Mouse (Mus musculus) stomach, embryonic 16.5 days (tissue): ENCODE results near the gene Man2b2. TPM values are rescaled to one million over a fixed set of nuclear protein-coding genes. Genes with fewer than 3 reads are reported as not detected.
"Not testable (repeated sequence)": the region's sequence is repeated elsewhere in the genome, so short reads cannot be mapped to it uniquely, and the experiment has no call there.

Source experiments
- ATAC-seq: fragments of 200-750 bp; cut with Nextera tagmentation; 2 replicates; pipeline ENCODE4 v1.8.0; 2017; ENCODE audit warnings: moderate number of reproducible peaks, moderate TSS enrichment; ENCODE audit not compliant: insufficient read depth, low FRiP score
- H3K27ac ChIP-seq: fragments of 300-500 bp; sonication (generic); 2 replicates; pipeline ENCODE4 v1.5.1; 2014; ENCODE audit warnings: low read length
- H3K27me3 ChIP-seq: fragments of 300-500 bp; sonication (generic); 2 replicates; pipeline ENCODE4 v1.6.1; 2014; ENCODE audit warnings: low read length, control low read depth, mixed read lengths; ENCODE audit not compliant: control insufficient read depth, insufficient read depth
- H3K36me3 ChIP-seq: fragments of 300-500 bp; sonication (generic); 2 replicates; pipeline ENCODE4 v1.6.1; 2014; ENCODE audit warnings: low read length; ENCODE audit not compliant: control insufficient read depth, insufficient read depth
- H3K4me1 ChIP-seq: fragments of 300-500 bp; sonication (generic); 2 replicates; pipeline ENCODE4 v1.6.1; 2014; ENCODE audit warnings: low read length, control low read depth, mixed read lengths; ENCODE audit not compliant: control insufficient read depth, insufficient read depth
- H3K4me2 ChIP-seq: fragments of 300-500 bp; sonication (generic); 2 replicates; pipeline ENCODE4 v1.6.1; 2014; ENCODE audit warnings: low read depth, low read length, mixed read lengths
- H3K4me3 ChIP-seq: fragments of 300-500 bp; sonication (generic); replicated peaks from 2 replicates; pipeline ENCODE4 v1.5.1; 2014; ENCODE audit warnings: mild to moderate bottlenecking, low read length
- H3K9ac ChIP-seq: fragments of 300-500 bp; sonication (generic); 2 replicates; pipeline ENCODE4 v1.6.1; 2014; ENCODE audit warnings: low read length
- H3K9me3 ChIP-seq: fragments of 300-500 bp; sonication (generic); replicated peaks from 2 replicates; pipeline ENCODE4 v1.6.1; 2016; ENCODE audit warnings: low read length, control low read depth; ENCODE audit not compliant: control insufficient read depth
- WGBS: fragments of 180-500 bp; shearing (Covaris S2); extraction: QIAGEN DNeasy Blood & Tissue Kit; methylation state at CpG from one replicate; pipeline ENCODE4 v1.1.7; 2014; 5-methylcytosine and 5-hydroxymethylcytosine counted together
- polyA plus RNA-seq: library from polyadenylated mRNA; unstranded; fragments of >200 nt; fragmentation: Nextera tagmentation; extraction: Ambion mirVana; gene quantifications from 2 replicates; pipeline ENCODE4 v1.2.1, GENCODE M21; 2015

Gene Man2b2
- polyA plus RNA-seq, 1 experiment from 2014 or later: 21.8 TPM

GRCm38 (mm10) chr5:36817738-36818137, 12.7 kb downstream of the Man2b2 start:
- WGBS: 67% methylated on average over 3 of the region's 3 CpGs
- H3K9ac ChIP-seq: no peak overlapping the region

GRCm38 (mm10) chr5:36814554-36814953, 15.9 kb downstream of the Man2b2 start:
- Histone ChIP-seq H3K9ac (no peak overlapping the region), H3K27me3 (no peaks in the 10 kb centered on the region), H3K4me3 (no peak overlapping the region), H3K4me2 (no peak overlapping the region), H3K27ac (no peak overlapping the region), H3K4me1 (no peaks in the 10 kb centered on the region), H3K36me3 (no peaks in the 10 kb centered on the region), H3K9me3 (no peaks in the 10 kb centered on the region)
- 70% methylated on average over 6 of the region's 6 CpGs for WGBS
- ATAC-seq: no peak

More at GRCm38 (mm10) chr5:36817738-36818137, 12.7 kb downstream of the Man2b2 start:
- no peak overlapping the region for H3K4me2 ChIP-seq
- H3K27me3 ChIP-seq: no peaks in the 10 kb centered on the region
- no peak overlapping the region for H3K4me3 ChIP-seq
- H3K9me3 ChIP-seq: no peaks in the 10 kb centered on the region
- H3K27ac ChIP-seq: no peak overlapping the region
- no peaks in the 10 kb centered on the region for H3K36me3 ChIP-seq
- no peaks in the 10 kb centered on the region for H3K4me1 ChIP-seq
- no peak for ATAC-seq

GRCm38 (mm10) chr5:36811413-36811812, 19.0 kb downstream of the Man2b2 start:
- Histone ChIP-seq H3K27me3 (no peaks in the 10 kb centered on the region), H3K36me3 (no peaks in the 10 kb centered on the region), H3K27ac (no peak overlapping the region), H3K4me3 (no peak overlapping the region), H3K4me2 (no peak overlapping the region), H3K9me3 (no peaks in the 10 kb centered on the region), H3K4me1 (no peaks in the 10 kb centered on the region), H3K9ac (no peak overlapping the region)
- 31% methylated on average over 3 of the region's 3 CpGs for WGBS
- peak; percentile 27; the same call in 1 of the 2 replicates for ATAC-seq

GRCm38 (mm10) chr5:36810634-36811033, 19.8 kb downstream of the Man2b2 start:
- H3K4me1 ChIP-seq: no peaks in the 10 kb centered on the region
- H3K36me3 ChIP-seq: no peaks in the 10 kb centered on the region
- WGBS: 73% methylated on average over 3 of the region's 3 CpGs
- no peaks in the 10 kb centered on the region for H3K27me3 ChIP-seq
- no peaks in the 10 kb centered on the region for H3K9me3 ChIP-seq
- ATAC-seq: no peak
- no peak overlapping the region for H3K4me3 ChIP-seq
- no peak overlapping the region for H3K9ac ChIP-seq
- H3K27ac ChIP-seq: no peak overlapping the region
- no peak overlapping the region for H3K4me2 ChIP-seq

- Histone ChIP-seq H3K36me3 (no peaks in the 10 kb centered on the region), H3K27me3 (no peaks in the 10 kb centered on the region), H3K27ac (no peak overlapping the region), H3K4me1 (no peaks in the 10 kb centered on the region), H3K4me3 (no peak overlapping the region), H3K9me3 (no peaks in the 10 kb centered on the region), H3K9ac (no peak overlapping the region), H3K4me2 (no peak overlapping the region)
- 85% methylated on average over 7 of the region's 7 CpGs for WGBS
- ATAC-seq: no peak
Measured at GRCm38 (mm10) chr5:36809123-36809522, 21.3 kb downstream of the Man2b2 start.

GRCm38 (mm10) chr5:36807106-36807505, 23.3 kb downstream of the Man2b2 start:
- H3K27ac ChIP-seq: no peak overlapping the region
- ATAC-seq: no peak
- no peak overlapping the region for H3K4me2 ChIP-seq
- H3K9ac ChIP-seq: no peak overlapping the region
- no peaks in the 10 kb centered on the region for H3K4me1 ChIP-seq
- 30% methylated on average over 5 of the region's 5 CpGs for WGBS
- H3K4me3 ChIP-seq: no peak overlapping the region
- no peaks in the 10 kb centered on the region for H3K9me3 ChIP-seq
- H3K27me3 ChIP-seq: no peaks in the 10 kb centered on the region
- H3K36me3 ChIP-seq: no peaks in the 10 kb centered on the region

GRCm38 (mm10) chr5:36797291-36797690, 33.2 kb downstream of the Man2b2 start:
- H3K4me3 ChIP-seq: peak overlapping the region; percentile 55
- H3K36me3 ChIP-seq: no peaks in the 10 kb centered on the region
- no peaks in the 10 kb centered on the region for H3K9me3 ChIP-seq
- H3K4me1 ChIP-seq: no peaks in the 10 kb centered on the region
- 0 out of 2 replicates have a peak overlapping the region, but pooled peaks have one; percentile 10 for H3K9ac ChIP-seq
- no peaks in the 10 kb centered on the region for H3K27me3 ChIP-seq
- 43% methylated on average over 8 of the region's 8 CpGs for WGBS
- 0 out of 2 replicates have a peak overlapping the region, but pooled peaks have one; percentile 28 for H3K27ac ChIP-seq
- H3K4me2 ChIP-seq: peak overlapping the region; percentile 61
- ATAC-seq: no peak

GRCm38 (mm10) chr5:36796296-36797014, 34.0 kb downstream of the Man2b2 start, which contains the start of gene Mrfap1:
TSS of gene Mrfap1 (minus strand) at chr5:36796772.
- ATAC-seq: peak; percentile 91
- peak within 1 kb of the TSS; percentile 61 for H3K4me2 ChIP-seq
- H3K36me3 ChIP-seq, H3K27me3 ChIP-seq, H3K9me3 ChIP-seq, H3K4me1 ChIP-seq: not testable (repeated sequence)
- under 1% methylated on average over 90 of the region's 90 CpGs for WGBS
- peak within 1 kb of the TSS; percentile 55 for H3K4me3 ChIP-seq
- peak within 1 kb of the TSS; percentile 86 for H3K9ac ChIP-seq
- H3K27ac ChIP-seq: peak within 1 kb of the TSS; percentile 96

- peak; percentile 42 for ATAC-seq
- peak overlapping the region; percentile 43 for H3K4me2 ChIP-seq
- H3K27me3 ChIP-seq, H3K4me1 ChIP-seq, H3K9me3 ChIP-seq, H3K36me3 ChIP-seq: not testable (repeated sequence)
- peak overlapping the region; percentile 96 for H3K27ac ChIP-seq
- H3K9ac ChIP-seq: peak overlapping the region; percentile 86
- 2% methylated on average over 35 of the region's 37 CpGs for WGBS
- peak overlapping the region; percentile 55 for H3K4me3 ChIP-seq
Measured at GRCm38 (mm10) chr5:36795647-36796295, 34.7 kb downstream of the Man2b2 start.
